Mouse (Mus musculus): Measurements from ENCODE around the gene Relb. TPM values are rescaled to one million over a fixed set of nuclear protein-coding genes. Genes with fewer than 3 reads are reported as not detected.
A peak's percentile ranks its signal among the peaks of the same experiment; 100 is the strongest.

Relb gene
- polyA plus RNA-seq, 1 experiment from 2014 or later: 9.6 TPM

DNA sequence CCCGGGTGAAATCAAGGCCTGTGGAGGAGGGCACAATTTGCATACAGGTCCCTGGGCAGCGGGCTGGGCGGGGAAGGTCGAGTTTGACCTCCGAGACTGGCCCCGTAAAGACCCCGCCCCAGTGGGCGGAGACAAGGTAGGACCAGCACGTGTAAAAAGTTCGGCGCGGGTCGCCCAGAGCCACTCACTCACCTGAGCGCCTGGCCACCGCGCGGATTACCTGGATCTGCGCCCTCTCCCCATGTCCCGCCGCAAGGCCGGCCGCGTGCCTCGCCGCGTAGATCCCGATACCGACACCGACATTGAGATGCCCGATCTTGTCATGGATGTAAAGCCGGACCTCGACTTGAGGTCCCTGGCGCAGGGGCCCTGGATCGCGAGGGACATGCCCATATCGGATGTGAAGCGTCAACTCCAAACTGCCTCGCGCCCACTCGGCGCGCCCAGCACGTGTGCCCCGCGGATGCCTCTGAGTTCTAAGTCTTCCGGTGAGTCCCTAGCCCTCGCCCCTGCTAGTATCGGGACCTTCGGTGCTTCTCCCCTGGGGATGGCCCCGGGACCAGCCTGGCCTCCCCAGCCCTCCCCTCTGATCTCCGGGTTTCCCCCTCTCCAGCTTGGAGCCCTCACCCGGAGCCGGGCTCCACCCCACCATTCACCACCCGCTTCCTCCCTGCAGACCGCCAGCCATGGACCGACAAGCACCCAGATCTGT is 51.9 kb downstream of the Relb start, which contains the start of the genes Zfp296 and Gemin7:
Gene Zfp296 (plus strand): TSS at position 147 of the 712 bp plus-strand sequence.
Gene Gemin7 (minus strand): TSS at position 455 of the 712 bp plus-strand sequence.
- peak within 1 kb of the TSS; percentile 61 for H3K9ac ChIP-seq
- no peak within 1 kb of the TSS for H3K27ac ChIP-seq
- H3K4me1 ChIP-seq: peaks cover 21% of the 10 kb centered on the region
- ATAC-seq (ENCODE audit: low FRiP score, low read depth): no peak
- no peaks in the 10 kb centered on the region for H3K9me3 ChIP-seq
- WGBS: under 1% methylated on average over 56 of the region's 56 CpGs
- peaks cover 63% of the 10 kb centered on the region for H3K27me3 ChIP-seq
- peaks cover 28% of the 10 kb centered on the region for H3K36me3 ChIP-seq
- peak within 1 kb of the TSS; percentile 80 for H3K4me2 ChIP-seq (replicated peaks)
- peak within 1 kb of the TSS; percentile 45 for H3K4me3 ChIP-seq

DNA sequence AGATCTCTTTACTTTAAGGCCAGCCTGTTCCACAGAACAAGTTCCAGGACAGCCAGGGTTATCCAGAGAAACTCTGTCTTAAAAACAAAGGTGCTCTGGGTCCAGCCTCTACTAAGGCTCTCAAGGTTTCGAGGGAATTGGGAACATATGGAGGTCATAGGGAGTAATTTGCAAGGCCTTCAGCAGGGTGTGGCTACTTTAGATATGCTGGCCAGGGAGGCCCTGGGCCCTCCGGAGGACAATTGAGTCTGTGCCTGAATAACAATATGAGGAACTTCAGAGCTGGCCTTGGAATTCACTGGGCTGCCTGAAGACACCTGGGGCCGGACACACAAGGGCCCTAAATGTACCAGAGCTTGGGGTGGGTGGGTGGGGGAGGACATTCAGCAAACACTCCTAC is 53.7 kb downstream of the Relb start:
- peaks cover 61% of the 10 kb centered on the region for H3K27me3 ChIP-seq
- H3K4me3 ChIP-seq: no peak overlapping the region
- WGBS: 55% methylated on average over 3 of the region's 3 CpGs

DNA sequence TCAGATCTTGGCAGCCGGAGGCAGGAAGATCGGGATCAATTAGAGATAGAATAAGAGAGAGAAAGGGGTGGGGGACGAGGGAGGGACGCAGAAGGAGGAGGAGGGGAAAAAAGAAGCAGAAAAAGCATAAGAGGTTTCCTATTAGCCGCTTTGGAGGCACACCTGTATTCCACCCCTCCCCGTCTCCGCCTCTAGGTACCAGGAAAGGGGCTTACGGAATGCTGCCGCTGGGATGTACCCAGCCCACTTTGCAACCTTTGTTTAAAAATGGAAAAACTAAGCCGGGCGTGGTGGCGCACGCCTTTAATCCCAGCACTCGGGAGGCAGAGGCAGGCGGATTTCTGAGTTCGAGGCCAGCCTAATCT is 55.5 kb downstream of the Relb start:
- Histone ChIP-seq H3K4me2 (replicated peaks) (peak overlapping the region; percentile 89), H3K4me3 (peak overlapping the region; percentile 80), H3K27me3 (peaks cover 43% of the 10 kb centered on the region), H3K9me3 (no peaks in the 10 kb centered on the region), H3K36me3 (peaks cover 19% of the 10 kb centered on the region), H3K4me1 (peaks cover 29% of the 10 kb centered on the region), H3K27ac (0 out of 2 replicates have a peak overlapping the region, but pooled peaks have one; percentile 73), H3K9ac (peak overlapping the region; percentile 87)
- WGBS: 21% methylated on average over 16 of the region's 16 CpGs
- ATAC-seq (ENCODE audit: low FRiP score, low read depth): no peak

More for the DNA sequence above, 53.7 kb downstream of the Relb start:
- no peak overlapping the region for H3K4me2 ChIP-seq (replicated peaks)
- no peak overlapping the region for H3K27ac ChIP-seq
- H3K9ac ChIP-seq: no peak overlapping the region
- no peak for ATAC-seq (ENCODE audit: low FRiP score, low read depth)
- H3K36me3 ChIP-seq: peaks cover 13% of the 10 kb centered on the region
- H3K9me3 ChIP-seq: no peaks in the 10 kb centered on the region
- peaks cover 29% of the 10 kb centered on the region for H3K4me1 ChIP-seq

DNA sequence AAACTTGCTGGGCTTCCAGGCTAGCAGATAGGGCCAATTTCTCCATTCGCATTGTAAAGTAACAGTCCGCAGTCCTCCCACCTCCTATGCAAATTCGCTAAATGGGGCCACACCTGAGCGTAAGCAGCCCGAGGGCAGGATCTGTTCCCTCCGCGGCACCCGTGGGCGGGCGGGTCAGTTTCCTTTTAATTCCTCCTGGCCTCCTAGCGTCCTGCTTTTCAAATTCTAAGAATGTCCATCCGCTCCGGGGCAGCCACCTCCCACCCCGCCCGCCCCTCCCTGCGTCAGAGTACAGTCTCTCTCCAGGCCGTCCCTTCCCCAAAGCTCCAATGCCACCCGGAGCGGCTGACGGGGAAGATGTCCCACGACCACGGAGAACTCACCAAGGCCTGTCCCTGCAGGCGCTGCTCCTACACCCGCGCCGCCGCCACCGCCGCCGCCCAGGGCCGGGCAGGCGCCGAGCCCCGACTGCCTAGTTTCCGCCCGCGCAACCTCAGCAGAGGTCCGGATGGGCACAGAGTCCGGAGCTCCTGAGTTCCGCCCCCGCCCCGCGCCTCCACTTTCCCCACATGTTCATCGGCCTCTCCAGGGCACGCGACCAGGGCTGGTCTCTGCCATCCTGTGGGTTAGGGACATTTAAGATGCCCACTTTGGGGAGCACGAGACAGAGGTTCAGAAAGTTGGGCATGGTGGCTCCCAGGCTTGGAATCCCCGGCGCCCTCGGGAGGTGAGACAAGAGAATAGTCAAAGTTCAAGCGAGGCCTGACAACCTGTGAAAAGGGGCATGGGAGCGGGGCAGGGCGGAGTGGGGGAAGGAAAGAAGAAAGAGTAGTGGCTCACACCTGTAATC is 56.1 kb downstream of the Relb start:
- H3K27ac ChIP-seq: peak overlapping the region; percentile 73
- WGBS: under 1% methylated on average over 52 of the region's 53 CpGs
- peaks cover 37% of the 10 kb centered on the region for H3K27me3 ChIP-seq
- H3K36me3 ChIP-seq: peaks cover 25% of the 10 kb centered on the region
- H3K4me3 ChIP-seq: peak overlapping the region; percentile 80
- no peaks in the 10 kb centered on the region for H3K9me3 ChIP-seq
- H3K9ac ChIP-seq: peak overlapping the region; percentile 87
- peak overlapping the region; percentile 89 for H3K4me2 ChIP-seq (replicated peaks)
- peak; percentile 85 for ATAC-seq (ENCODE audit: low FRiP score, low read depth)
- peaks cover 27% of the 10 kb centered on the region for H3K4me1 ChIP-seq

DNA sequence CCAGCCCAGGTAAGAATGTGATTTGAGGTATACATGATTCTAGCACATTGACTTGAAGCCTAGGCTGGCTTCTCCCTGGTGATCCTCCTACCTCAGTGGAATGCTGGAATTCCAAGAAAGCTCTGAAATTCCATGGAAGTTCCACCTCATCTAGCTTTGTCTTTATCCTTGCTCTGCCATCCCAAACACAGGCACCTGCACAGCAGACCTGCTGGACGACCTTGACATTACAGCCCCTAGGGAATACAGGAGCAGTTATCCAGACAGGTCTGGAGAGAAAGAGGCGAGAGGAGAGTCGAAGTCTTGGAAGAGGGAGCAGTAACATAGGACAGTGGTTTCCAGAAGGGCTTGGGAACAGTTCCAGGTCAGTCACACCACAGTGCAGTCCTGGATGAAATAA is 59.6 kb downstream of the Relb start:
- WGBS: 73% methylated on average over 3 of the region's 3 CpGs
- Histone ChIP-seq H3K27me3 (peaks cover 2% of the 10 kb centered on the region; the same call in 1 of the 2 replicates), H3K4me2 (replicated peaks) (no peak overlapping the region), H3K9me3 (no peaks in the 10 kb centered on the region), H3K36me3 (peaks cover 45% of the 10 kb centered on the region), H3K4me3 (no peak overlapping the region), H3K9ac (no peak overlapping the region), H3K4me1 (peaks cover 14% of the 10 kb centered on the region), H3K27ac (no peak overlapping the region)
- no peak for ATAC-seq (ENCODE audit: low FRiP score, low read depth)

DNA sequence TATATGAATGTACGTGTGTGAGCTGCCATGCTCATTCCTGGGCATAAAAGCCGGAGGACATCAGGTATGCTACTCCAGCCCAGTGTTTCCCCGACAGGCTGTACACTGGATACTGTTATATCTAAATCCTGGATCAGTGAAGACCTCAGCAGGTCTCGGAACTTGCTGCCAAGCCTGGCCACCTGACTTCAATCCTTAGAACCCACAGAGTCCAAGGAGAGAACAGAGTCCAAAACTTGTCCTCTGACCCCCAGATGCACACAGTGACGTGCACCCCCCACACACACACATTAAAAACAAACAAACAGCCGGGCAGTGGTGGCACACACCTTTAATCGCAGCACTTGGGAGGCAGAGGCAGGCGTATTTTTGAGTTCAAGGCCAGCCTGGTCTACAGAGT is 61.8 kb downstream of the Relb start:
- 91% methylated on average over 8 of the region's 8 CpGs for WGBS
- Histone ChIP-seq H3K4me2 (replicated peaks) (no peak overlapping the region), H3K4me3 (no peak overlapping the region), H3K4me1 (peaks cover 21% of the 10 kb centered on the region), H3K9me3 (no peaks in the 10 kb centered on the region), H3K36me3 (peaks cover 55% of the 10 kb centered on the region), H3K27me3 (no peaks in the 10 kb centered on the region), H3K27ac (no peak overlapping the region), H3K9ac (no peak overlapping the region)
- no peak for ATAC-seq (ENCODE audit: low FRiP score, low read depth)

DNA sequence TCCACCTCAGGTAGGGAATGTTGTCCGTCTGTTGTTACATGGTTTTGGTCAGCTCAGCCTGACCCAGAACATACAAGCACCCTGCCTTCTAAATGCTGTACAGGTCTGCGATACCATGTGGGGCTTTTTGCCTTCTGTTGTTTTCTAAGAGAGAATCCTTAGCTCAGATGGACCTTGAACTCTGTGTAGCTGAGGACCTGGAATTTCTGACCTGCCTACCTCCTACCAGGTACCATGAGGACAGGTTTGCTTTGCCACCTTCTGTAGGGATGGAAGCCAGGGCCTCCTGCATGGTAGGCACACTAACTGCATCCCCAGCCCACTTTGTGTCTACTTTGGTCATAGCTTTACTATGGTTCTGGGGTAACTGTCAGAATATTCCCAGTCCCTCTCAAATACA is 63.4 kb downstream of the Relb start:
- Histone ChIP-seq H3K36me3 (peaks cover 55% of the 10 kb centered on the region), H3K4me1 (peaks cover 17% of the 10 kb centered on the region), H3K27ac (no peak overlapping the region), H3K27me3 (no peaks in the 10 kb centered on the region), H3K4me2 (replicated peaks) (no peak overlapping the region), H3K9ac (no peak overlapping the region), H3K9me3 (no peaks in the 10 kb centered on the region), H3K4me3 (no peak overlapping the region)
- WGBS: 92% methylated on average over 2 of the region's 2 CpGs
- ATAC-seq (ENCODE audit: low FRiP score, low read depth): no peak

DNA sequence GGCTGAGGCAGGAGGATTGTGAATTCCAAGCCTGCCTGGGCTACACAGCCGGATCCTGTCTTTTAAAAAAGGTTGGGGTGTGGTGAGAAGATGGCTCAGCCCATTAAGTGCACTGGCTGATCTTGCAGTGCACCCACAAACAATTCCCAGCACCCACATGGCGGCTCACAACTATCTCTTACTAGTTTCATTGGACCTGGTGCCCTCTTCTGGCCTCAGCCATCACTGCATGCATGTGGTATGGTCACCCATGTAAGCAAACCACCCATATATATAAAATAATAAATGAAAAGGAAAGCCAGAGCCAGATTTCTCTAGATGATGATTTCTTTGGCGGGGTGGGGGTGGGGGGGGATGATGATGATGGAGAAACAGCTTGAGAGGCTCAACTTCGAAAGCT is 64.8 kb downstream of the Relb start:
- H3K27ac ChIP-seq: no peak overlapping the region
- H3K36me3 ChIP-seq: peaks cover 43% of the 10 kb centered on the region
- H3K9ac ChIP-seq: no peak overlapping the region
- no peak overlapping the region for H3K4me3 ChIP-seq
- no peak for ATAC-seq (ENCODE audit: low FRiP score, low read depth)
- no peaks in the 10 kb centered on the region for H3K27me3 ChIP-seq
- H3K4me1 ChIP-seq: peaks cover 30% of the 10 kb centered on the region
- 86% methylated on average over 3 of the region's 4 CpGs for WGBS
- no peaks in the 10 kb centered on the region for H3K9me3 ChIP-seq
- H3K4me2 ChIP-seq (replicated peaks): no peak overlapping the region

DNA sequence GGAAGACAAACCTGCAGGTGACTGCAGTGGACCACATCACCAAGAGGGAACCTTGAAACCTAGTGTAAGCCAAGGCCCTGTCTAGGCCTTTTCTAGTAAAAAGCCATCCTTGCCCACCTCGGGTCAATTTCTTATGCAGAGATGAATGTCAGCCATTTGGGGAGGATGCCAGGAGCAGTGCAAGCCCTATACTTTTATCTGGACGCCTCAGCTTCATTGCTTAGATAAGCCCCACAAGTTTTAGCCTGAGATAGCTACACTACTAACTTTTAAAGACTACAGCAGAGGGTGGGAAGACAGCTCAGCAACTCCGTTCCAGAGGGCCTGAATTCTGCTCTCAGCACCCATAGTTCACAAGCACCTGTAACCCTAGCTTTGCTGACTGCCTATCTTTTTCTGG is 65.4 kb downstream of the Relb start:
- no peak overlapping the region for H3K9ac ChIP-seq
- H3K27me3 ChIP-seq: no peaks in the 10 kb centered on the region
- H3K9me3 ChIP-seq: no peaks in the 10 kb centered on the region
- H3K4me1 ChIP-seq: peaks cover 36% of the 10 kb centered on the region
- H3K36me3 ChIP-seq: peaks cover 37% of the 10 kb centered on the region
- H3K4me2 ChIP-seq (replicated peaks): peak overlapping the region; percentile 99; the same call in 1 of the 2 replicates
- ATAC-seq (ENCODE audit: low FRiP score, low read depth): no peak
- H3K27ac ChIP-seq: no peak overlapping the region
- H3K4me3 ChIP-seq: no peak overlapping the region
- WGBS: 91% methylated on average over 3 of the region's 3 CpGs

DNA sequence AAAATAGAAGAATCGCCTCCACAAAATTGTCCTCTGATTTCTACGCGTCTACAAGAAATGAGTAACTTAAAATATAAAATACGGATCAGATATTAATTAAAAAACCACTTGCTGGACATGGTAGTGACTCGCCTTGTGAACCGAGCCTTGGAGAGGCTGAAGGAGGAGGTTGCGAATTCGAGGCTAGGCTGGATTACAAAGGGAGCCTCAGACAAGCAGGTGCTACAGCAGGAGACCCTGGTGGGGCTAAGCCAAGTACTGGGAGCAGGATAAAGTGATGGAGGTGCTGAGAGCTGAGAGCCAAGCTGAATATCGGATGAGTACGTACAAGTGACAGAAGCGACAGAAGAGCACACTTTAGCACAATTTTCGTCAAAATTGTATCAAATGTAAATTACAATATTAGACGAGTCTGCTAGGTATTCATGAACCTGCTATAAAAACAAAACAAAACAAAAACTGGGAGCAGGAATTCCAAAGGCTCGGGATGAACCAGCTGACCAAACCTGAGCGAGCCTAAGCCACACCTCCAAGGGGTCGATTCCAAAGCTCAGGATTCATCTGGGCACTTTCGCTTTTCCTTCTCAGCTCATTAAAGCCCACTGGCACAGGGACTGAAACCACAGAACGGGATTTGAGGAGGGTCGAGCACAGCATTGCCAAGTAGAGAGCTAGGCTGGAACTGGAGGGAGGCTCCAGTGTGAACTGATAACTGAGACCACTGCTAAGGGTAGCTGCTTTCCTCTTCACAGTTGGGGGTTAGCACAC is 66.4 kb downstream of the Relb start, which contains the start of gene Ppp1r37:
Gene Ppp1r37 (minus strand): TSS at position 434 of the 768 bp plus-strand sequence.
- Histone ChIP-seq H3K9me3 (no peaks in the 10 kb centered on the region), H3K27me3 (no peaks in the 10 kb centered on the region), H3K9ac (peak within 1 kb of the TSS; percentile 98), H3K36me3 (peaks cover 36% of the 10 kb centered on the region), H3K4me1 (peaks cover 47% of the 10 kb centered on the region), H3K4me3 (peak within 1 kb of the TSS; percentile 99), H3K4me2 (replicated peaks) (peak within 1 kb of the TSS; percentile 99), H3K27ac (peak within 1 kb of the TSS; percentile 83)
- ATAC-seq (ENCODE audit: low FRiP score, low read depth): peak; percentile 26; the same call in 1 of the 2 replicates
- 2% methylated on average over 19 of the region's 19 CpGs for WGBS

DNA sequence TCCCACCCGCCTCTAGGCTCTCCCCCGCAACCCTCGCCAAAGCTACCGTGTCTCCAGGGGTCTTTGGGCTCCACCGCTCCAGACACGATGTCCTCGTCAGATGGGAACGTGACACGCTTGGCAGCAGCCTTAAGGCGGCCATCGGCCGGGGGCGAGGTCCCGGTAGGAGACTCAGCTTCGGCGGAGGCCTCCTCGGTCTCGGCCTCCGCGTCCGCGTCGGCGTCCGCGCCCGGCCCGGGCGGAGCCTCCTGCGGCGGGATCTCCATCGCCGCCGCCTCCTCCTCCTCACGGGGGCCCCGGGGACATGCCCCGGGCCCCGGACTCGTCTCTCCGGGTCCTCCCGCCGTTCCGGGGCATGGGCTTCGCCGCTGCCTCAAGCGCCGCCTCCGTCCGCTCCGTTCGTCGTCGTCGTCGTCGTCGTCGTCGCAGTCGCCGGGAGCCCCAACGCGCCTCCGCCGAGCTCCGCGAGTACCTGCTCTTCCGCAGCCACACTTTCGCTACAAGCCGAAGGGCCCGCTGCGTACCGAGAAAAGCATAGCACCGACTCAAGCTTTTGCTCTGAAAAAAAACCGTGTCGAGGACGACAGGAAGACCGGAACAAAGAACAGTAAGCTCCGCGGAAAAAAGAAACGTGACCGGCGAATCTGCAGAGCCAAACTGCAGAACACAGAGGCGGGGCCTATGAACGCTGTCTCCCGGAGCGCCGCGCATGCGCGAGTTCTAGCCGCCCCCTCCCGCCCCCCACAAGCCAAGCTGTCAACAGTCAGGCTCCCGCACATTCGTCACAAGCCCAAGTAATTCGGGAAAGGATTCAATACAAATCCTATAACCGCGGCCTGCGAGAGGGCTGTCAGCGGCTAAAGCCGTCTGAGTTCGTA is 67.2 kb downstream of the Relb start:
- Histone ChIP-seq H3K9ac (peak overlapping the region; percentile 98), H3K36me3 (peaks cover 41% of the 10 kb centered on the region), H3K9me3 (no peaks in the 10 kb centered on the region), H3K4me2 (replicated peaks) (peak overlapping the region; percentile 99), H3K27me3 (no peaks in the 10 kb centered on the region), H3K27ac (peak overlapping the region; percentile 83), H3K4me3 (peak overlapping the region; percentile 99), H3K4me1 (peaks cover 50% of the 10 kb centered on the region)
- peak; percentile 87 for ATAC-seq (ENCODE audit: low FRiP score, low read depth)
- under 1% methylated on average over 102 of the region's 102 CpGs for WGBS
